In genomic region chr1:106717071-106717601, GRCm38 (mm10) we compare ENCODE assay signal across 9 mouse cellular contexts. TPM values are rescaled to one million over a fixed set of nuclear protein-coding genes. Genes with fewer than 3 reads are reported as not detected.
DNase-seq lines count a peak whose midpoint lies in the region; ATAC-seq and TF ChIP-seq lines count a peak whose summit lies in the region.
"Had no signal": no experiment of that assay in that cellular context is flagged by ENCODE, and none has a peak within 500 bp of the region (broad histone marks: within the 10 kb centered on the region; RNA-seq: fewer than 3 reads in every experiment).

No protein-coding gene starts in this region.

- no peak for ATAC-seq in inflammation-experienced regulatory T-cells, adult 6 months

- H3K4me1 ChIP-seq in MEL (ENCODE audit: control insufficient read depth in 1 of 2, insufficient read depth in 2 of 2, low read length in 2 of 2) = peaks cover 2 to 12% of the 10 kb centered on the region in 2 experiments; a peak in 3 of 4 replicates

- H3K9me3 ChIP-seq in MEL (replicated peaks; ENCODE audit: insufficient read depth, low read length) = no peaks in the 10 kb centered on the region
- H3K9me3 ChIP-seq: heart, embryonic 15.5 days had no signal

- no peak overlapping the region for H3K27ac ChIP-seq in MEL (ENCODE audit: control insufficient read depth, low read depth, low read length)
- H3K27ac ChIP-seq: heart, embryonic 15.5 days had no signal

- no peak overlapping the region for H3K4me3 ChIP-seq in MEL (ENCODE audit: control insufficient read depth in 1 of 2, insufficient read depth in 1 of 2, low read depth in 2 of 2, low read length in 2 of 2)
- H3K4me3 ChIP-seq: heart, embryonic 15.5 days had no signal

- TF ChIP-seq EP300 in MEL (IDR thresholded peaks at IDR 0.05; ENCODE audit: low read depth in 1 of 2, low read length in 2 of 2) = no peak

- DNase-seq in A20 (ENCODE audit: low read depth, low spot score) (peak; percentile 58), MEL (ENCODE audit: low read depth, low spot score) (peak; percentile 83)
- DNase-seq in cerebellum, postnatal 36 days = peak; percentile 64
- peak; percentile 74 to 91 for DNase-seq in heart, adult 18-20 months
- DNase-seq in layer of hippocampus, adult 11-12 months (ENCODE audit: low spot score) = peak; percentile 80
- DNase-seq in lung, postnatal 14 days = peak; percentile 85
- peak; percentile 63 to 83 for DNase-seq in spleen, adult 18-20 months

- no peak for TF ChIP-seq POLR2A in MEL (IDR thresholded peaks at IDR 0.05; ENCODE audit: control insufficient read depth in 1 of 2, insufficient read depth in 1 of 2, low read depth in 1 of 2, low read length in 2 of 2, poor library complexity in 1 of 2)

- no peak overlapping the region for H3K9ac ChIP-seq in MEL (ENCODE audit: control insufficient read depth, low read depth, low read length, poor library complexity, severe bottlenecking)
- H3K9ac ChIP-seq: heart, embryonic 15.5 days had no signal

- no peaks in the 10 kb centered on the region for H3K27me3 ChIP-seq in MEL (ENCODE audit: control insufficient read depth in 1 of 2, insufficient read depth in 2 of 2, low read length in 2 of 2)
- H3K27me3 ChIP-seq: heart, embryonic 15.5 days had no signal

- TF ChIP-seq RAD21 in MEL (IDR thresholded peaks at IDR 0.05; ENCODE audit: low read depth, low read length) = no peak

- H3K36me3 ChIP-seq in MEL (ENCODE audit: control insufficient read depth in 1 of 2, insufficient read depth in 2 of 2, low read length in 2 of 2) = peaks cover 0 to 17% of the 10 kb centered on the region in 2 experiments; a peak in 2 of 4 replicates
- H3K36me3 ChIP-seq: heart, embryonic 15.5 days had no signal

- H3K79me2 ChIP-seq in MEL (ENCODE audit: control insufficient read depth, insufficient read depth, low read length, poor library complexity) = peaks cover 20% of the 10 kb centered on the region

- TF ChIP-seq CTCF in MEL (IDR thresholded peaks at IDR 0.05 in 2 of 3, conservative IDR thresholded peaks at IDR 0.05 in 1 of 3; ENCODE audit: control insufficient read depth in 1 of 3, insufficient read depth in 1 of 3, low read depth in 2 of 3, low read length in 3 of 3, poor library complexity in 1 of 3, severe bottlenecking in 1 of 3) = peak in 2 of 3 experiments; percentile 70 to 84; a peak in 4 of 6 replicates

TF ChIP-seq in MEL, 35 proteins besides CTCF, POLR2A, EP300 and RAD21:
- TF ChIP-seq MYC (IDR thresholded peaks at IDR 0.05; ENCODE audit: low read depth, low read length) (no peak), MXI1 (IDR thresholded peaks at IDR 0.05; ENCODE audit: low read depth, low read length) (no peak), ELF1 (IDR thresholded peaks at IDR 0.05; ENCODE audit: low read depth, low read length) (no peak), JUND (IDR thresholded peaks at IDR 0.05; ENCODE audit: low read depth, low read length) (no peak), GATA1 (IDR thresholded peaks at IDR 0.05; ENCODE audit: low read depth, low read length) (no peak), CHD2 (IDR thresholded peaks at IDR 0.05; ENCODE audit: low read length) (no peak), ZC3H11A (IDR thresholded peaks at IDR 0.05; ENCODE audit: low read depth, low read length) (no peak), SIN3A (IDR thresholded peaks at IDR 0.05; ENCODE audit: low read length) (no peak)

RNA-seq across cellular contexts. Expression of gene Bcl2, which starts 3.1 kb away (rescaled TPM):
- 26.0 and 30.9 TPM in 2 replicates for total RNA-seq in MEL (2012; rRNA removed)
- polyA plus RNA-seq in MEL (2012; ENCODE audit: insufficient read depth in 1 of 2, insufficient read length in 2 of 2, low read depth in 1 of 2, low replicate concordance in 2 of 2, missing spikeins in 1 of 2) = 10 to 100 TPM; 38.8 to 87.0 TPM
- 1 to 10 TPM; 5.5 to 6.1 TPM for total RNA-seq in heart, adult 18-20 months (2021)
- polyA plus RNA-seq in inflammation-experienced regulatory T-cells, adult 6 months (2017; shearing (Covaris generic)) = 100 to 1,000 TPM in 2 of 3 experiments, 10 to 100 TPM in 1; 22.7 to 169 (median 147) TPM

RNA-seq across cellular contexts. Expression of gene Kdsr, which starts 42.4 kb away (rescaled TPM):
- total RNA-seq in MEL (2012; rRNA removed) = 15.1 and 15.3 TPM in 2 replicates
- 10 to 100 TPM in 1 of 2 experiments, not detected in 1; 20.3 TPM for polyA plus RNA-seq in MEL (2012; ENCODE audit: insufficient read depth in 1 of 2, insufficient read length in 2 of 2, low read depth in 1 of 2, low replicate concordance in 2 of 2, missing spikeins in 1 of 2)
- 1 to 10 TPM; 5.0 to 6.7 TPM for total RNA-seq in heart, adult 18-20 months (2021)
- 10 to 100 TPM; 23.5 to 28.7 (median 24.2) TPM for polyA plus RNA-seq in inflammation-experienced regulatory T-cells, adult 6 months (2017; shearing (Covaris generic))
